Mouse (Mus musculus) NIH3T3 (cell line): ENCODE measurements around the gene Tdo2.
A peak's percentile ranks its signal among the peaks of the same experiment; 100 is the strongest.

Experiments used
- DNase-seq: peaks from one replicate; pipeline ENCODE4 v3.0.0-alpha.2; 2012; ENCODE audit warnings: low read depth

Tdo2 gene

GRCm38 (mm10) chr3:81942341-81942740, 33.7 kb downstream of the Tdo2 start:
- DNase-seq = no peak

GRCm38 (mm10) chr3:81938924-81939323, 37.1 kb downstream of the Tdo2 start:
- no peak for DNase-seq

- DNase-seq = no peak
Measured at GRCm38 (mm10) chr3:81933348-81933747, 42.7 kb downstream of the Tdo2 start.

- DNase-seq = peak; percentile 94
Measured at GRCm38 (mm10) chr3:81932141-81933101, 43.6 kb downstream of the Tdo2 start, which contains the start of gene Ctso. TSS of gene Ctso (plus strand) at chr3:81932601.

DNA sequence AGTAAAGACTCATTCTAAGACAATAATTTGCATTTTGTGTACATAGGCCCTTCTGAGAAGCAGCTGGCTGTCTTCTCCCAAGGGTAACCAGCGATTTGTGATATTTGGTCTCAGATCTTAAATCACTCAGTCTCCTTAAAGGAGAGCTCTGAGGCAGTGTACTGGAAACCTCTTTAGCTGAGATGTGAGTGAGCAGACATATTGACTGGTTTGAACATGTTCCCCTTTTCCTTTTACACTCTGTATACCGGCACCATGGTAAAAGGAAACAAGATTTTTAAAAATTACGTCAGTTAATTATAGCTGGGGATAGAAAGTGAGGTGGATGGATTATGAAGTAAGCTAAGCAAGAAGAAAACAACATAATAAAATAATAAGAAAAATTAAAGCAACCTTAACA, 44.3 kb downstream of the Tdo2 start:
- DNase-seq = no peak

DNA sequence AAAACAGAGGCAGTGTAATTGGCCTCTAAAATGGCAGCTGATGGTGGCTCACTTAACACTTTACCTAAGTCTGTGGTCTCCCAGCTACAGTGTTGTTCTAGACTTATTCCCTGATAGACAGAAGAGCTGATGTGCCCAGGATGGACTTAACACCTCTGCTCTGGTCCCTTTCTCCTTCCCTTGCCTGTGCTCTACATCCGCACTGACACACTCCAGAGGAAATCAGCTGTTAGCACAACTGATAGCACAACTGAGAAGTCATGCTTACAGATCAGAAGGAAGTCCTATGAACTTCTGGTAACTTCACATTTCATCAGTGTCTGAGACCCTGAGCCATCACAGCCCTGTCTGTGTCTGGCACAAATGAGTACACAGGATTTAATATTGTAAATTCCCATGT, 46.9 kb downstream of the Tdo2 start:
- no peak for DNase-seq

- DNase-seq = no peak
Measured at GRCm38 (mm10) chr3:81926764-81927325, 49.2 kb downstream of the Tdo2 start.

DNA sequence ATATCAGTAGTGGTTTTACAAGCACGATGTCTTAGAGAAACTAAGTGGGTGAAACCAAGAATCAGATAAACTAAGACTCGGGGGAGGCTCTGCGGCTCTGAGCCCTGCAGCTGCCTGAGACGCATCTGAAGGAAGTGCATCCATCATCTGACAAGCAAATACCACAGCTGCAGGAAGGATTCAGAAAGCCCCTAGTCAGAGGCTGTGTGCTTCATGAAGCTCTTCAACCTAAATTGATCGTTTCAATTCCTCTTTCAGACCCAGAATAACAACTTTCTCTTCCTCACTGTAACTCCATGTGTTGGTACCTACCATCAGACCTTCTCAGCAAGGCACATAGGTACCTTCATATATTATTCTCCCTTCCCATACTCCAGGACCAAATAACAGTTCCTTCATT, 50.1 kb downstream of the Tdo2 start:
- DNase-seq = no peak

GRCm38 (mm10) chr3:81924931-81925330, 51.1 kb downstream of the Tdo2 start:
- peak; percentile 84 for DNase-seq

DNA sequence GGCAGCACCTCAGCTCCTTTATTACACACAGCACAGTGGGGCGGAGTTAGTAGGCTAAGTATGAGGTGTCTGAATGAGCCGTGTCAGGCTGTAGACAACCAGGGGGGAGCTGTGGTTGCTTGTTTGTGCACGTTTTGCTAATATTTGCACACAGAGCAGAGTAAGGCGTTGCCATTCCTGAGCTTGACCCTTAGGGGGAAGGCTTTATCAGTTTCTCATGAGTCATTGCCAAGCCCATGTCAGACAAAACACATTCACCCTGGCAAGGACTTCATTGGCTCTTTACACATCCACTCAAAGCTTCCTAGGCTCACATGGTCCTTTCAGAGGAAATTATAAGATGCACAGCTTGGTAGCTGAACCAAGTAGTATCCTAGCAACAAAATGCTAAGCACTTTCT, 53.1 kb downstream of the Tdo2 start:
- DNase-seq = peak; percentile 26

- no peak for DNase-seq
Measured at GRCm38 (mm10) chr3:81919681-81920080, 56.3 kb downstream of the Tdo2 start.

GRCm38 (mm10) chr3:81918215-81918614, 57.8 kb downstream of the Tdo2 start:
- peak; percentile 31 for DNase-seq

GRCm38 (mm10) chr3:81917354-81917935, 58.6 kb downstream of the Tdo2 start:
- peak; percentile 63 for DNase-seq

DNA sequence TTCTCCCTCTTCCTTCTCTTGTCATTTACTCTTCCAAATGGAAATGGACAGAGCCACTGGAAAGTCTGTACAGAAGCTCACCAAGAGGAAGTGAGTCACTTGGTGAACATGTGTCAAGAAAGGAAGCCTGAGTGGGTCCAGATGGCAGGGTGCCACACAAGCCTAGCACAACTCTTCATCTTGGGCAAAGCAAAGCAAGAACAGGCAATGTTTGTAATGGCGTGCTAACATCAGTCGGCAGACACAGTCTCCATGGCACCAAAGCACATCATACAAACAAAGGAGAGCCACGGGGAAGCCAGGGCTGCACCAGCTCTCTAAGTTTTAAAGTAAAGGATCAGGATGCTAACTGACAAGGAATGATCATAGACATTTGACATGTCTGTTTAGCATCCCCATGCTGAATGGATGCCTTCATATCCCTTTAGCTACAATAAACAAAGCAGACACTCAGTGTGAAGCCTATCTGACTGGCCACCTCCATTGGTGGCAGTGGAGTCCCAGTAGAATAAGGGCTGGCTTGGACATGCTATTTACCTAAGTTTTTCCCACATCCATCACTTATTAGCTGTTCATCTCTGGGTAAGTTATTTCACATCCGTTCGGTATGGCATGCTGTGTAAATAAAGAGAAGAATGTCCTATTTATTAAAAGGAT, 59.8 kb downstream of the Tdo2 start:
- peak; percentile 53 for DNase-seq

DNA sequence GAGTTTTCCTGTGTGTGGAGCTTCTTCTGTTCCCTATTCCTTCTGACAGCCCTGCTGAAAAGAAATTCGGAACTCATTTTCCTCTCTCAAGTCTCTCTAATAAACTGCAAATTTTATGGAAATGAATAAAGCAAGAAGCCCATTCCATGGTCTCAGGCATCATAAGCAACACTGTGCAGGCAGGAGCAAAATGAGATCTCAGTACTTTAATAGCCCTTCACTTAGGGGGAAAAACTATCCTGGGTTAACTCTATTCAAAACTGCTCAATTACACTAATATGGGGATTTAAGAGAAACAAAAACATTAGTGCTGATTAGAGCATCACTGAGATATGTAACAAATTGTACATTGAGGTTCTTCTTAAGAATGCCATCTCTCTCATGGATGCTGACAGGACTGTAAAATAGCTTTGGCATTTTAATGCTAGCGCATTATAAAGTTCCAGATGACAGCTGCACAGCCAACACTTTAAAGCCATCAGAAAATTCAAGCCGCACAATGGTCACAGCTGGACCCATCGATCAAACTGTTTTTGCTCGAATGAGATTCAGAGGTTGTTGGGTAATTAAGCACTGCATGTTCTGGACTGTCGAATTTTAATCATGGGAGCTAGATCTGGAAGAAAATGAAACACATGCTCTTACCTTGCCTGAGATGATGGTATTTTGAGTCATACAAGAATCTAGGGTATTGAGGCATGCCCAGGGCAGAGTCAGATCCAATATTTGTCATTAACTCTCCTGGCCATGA, 65.5 kb downstream of the Tdo2 start:
- DNase-seq = no peak
